Mouse (Mus musculus) ES-E14 (cell line): ENCODE measurements at regions not wholly inside any gene's neighbourhood (a gene's known extent, or its start where the extent isn't known, plus 50 kb on each side); places are given as distances from the start of the nearest gene placed in this dataset.

Source experiments
- CHD2 ChIP-seq: IDR thresholded peaks from 2 replicates; pipeline ENCODE4 v1.6.1; 2014; ENCODE audit warnings: mild to moderate bottlenecking, low read depth, low read length, inconsistent platforms
- HCFC1 ChIP-seq: IDR thresholded peaks from 2 replicates; pipeline ENCODE4 v1.6.1; 2012; ENCODE audit warnings: low read length, inconsistent platforms, borderline replicate concordance; ENCODE audit not compliant: insufficient read depth
- MAFK ChIP-seq: IDR thresholded peaks from 2 replicates; pipeline ENCODE4 v1.6.1; 2014; ENCODE audit warnings: mild to moderate bottlenecking, low read depth, low read length, inconsistent platforms; ENCODE audit not compliant: insufficient read depth
- ZC3H11A ChIP-seq: IDR thresholded peaks from 2 replicates; pipeline ENCODE4 v1.6.1; 2012; ENCODE audit warnings: low read depth, mild to moderate bottlenecking, inconsistent platforms, low read length, borderline replicate concordance

- TF ChIP-seq HCFC1, result no peak
- TF ChIP-seq CHD2, result no peak
- TF ChIP-seq ZC3H11A, result no peak
- no peak for TF ChIP-seq MAFK
Measured at GRCm38 (mm10) chr2:3940786-3941185, 76.7 kb upstream of the Frmd4a start.
